Mouse (Mus musculus) ES-E14 (cell line): ENCODE results near the gene Fam222a.

ENCODE experiments used
- MAFK ChIP-seq: IDR thresholded peaks from 2 replicates; pipeline ENCODE4 v1.6.1; 2014; ENCODE audit warnings: mild to moderate bottlenecking, low read depth, low read length, inconsistent platforms; ENCODE audit not compliant: insufficient read depth
- ZC3H11A ChIP-seq: IDR thresholded peaks from 2 replicates; pipeline ENCODE4 v1.6.1; 2012; ENCODE audit warnings: low read depth, mild to moderate bottlenecking, inconsistent platforms, low read length, borderline replicate concordance
- ZNF384 ChIP-seq: IDR thresholded peaks from 2 replicates; pipeline ENCODE4 v1.6.1; 2012; ENCODE audit warnings: low read depth, low read length, inconsistent platforms

DNA sequence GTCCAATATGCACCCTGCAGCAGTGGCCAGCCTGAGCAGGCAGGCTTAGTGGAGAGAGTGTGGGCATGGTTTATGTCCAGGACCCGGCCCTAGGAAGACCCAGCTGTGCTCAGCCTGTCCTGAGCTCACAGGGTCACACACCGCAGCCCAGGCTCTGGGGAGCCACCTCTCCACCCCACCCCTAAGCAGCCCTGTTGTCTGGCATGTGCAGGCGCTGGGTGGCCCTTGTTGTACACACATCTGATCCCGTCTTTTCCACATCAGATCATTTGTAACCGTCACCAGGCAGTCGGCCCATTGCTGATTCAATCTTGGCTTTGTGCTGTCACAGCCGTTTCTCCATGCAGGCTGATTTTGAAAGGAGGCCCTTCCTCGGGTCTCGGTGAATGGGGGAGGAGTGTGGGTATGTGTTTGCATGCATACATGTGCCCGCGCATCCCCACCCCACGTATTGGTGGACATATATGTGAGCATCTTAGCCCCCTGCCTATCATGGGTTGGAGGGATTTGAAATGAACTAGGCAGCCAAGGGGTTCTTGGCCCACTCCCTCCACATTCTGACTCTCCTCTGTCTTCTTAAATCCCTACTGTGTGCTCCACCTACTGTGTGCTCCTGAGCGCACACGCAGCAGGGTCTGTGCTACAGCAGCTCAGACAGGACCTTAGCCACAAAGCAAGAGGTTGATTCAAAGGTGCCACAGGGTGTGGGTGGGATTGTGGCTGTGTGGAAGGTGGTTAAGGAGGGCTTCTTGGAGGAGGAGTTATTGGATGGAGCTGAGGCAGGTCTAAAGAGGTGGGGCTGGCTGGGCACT, 16.7 kb downstream of the Fam222a start:
- TF ChIP-seq MAFK, result no peak
- no peak for TF ChIP-seq ZC3H11A
- no peak for TF ChIP-seq ZNF384
